Mouse (Mus musculus) kidney, adult 11 months (tissue): ENCODE results near the gene Tlr4.
A peak's percentile ranks its signal among the peaks of the same experiment; 100 is the strongest.

Source experiments
- DNase-seq: peaks from one replicate; pipeline ENCODE4 v3.0.0; 2022

Tlr4 gene

DNA sequence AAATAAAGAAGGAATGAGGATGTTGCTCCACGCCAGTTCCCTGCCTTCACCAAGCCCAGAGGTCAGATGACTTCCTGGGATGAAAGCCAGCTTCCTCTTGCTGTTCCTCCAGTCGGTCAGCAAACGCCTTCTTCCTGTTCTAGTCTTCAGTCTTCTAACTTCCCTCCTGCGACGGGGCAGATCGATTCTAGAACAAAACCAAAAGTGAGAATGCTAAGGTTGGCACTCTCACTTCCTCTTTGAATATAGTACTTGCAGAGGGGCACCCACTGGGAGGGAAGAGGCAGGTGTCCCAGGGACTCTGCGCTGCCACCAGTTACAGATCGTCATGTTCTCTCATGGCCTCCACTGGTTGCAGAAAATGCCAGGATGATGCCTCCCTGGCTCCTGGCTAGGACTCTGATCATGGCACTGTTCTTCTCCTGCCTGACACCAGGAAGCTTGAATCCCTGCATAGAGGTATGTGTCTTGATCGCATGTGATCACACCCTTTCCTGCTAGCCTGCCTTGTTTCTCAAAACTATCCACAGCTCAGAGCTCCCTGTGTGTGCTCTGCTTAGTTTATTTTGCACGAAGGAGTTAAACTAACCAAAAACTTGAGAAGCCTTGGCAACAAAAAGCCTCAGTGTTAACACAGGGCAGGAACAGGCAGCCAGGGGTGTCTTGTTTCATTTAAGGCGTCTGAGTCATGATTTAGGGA is at the start of gene Tlr4:
TSS of gene Tlr4 (plus strand) at position 122 of the 700 bp plus-strand sequence.
- DNase-seq, result peak; percentile 76

GRCm38 (mm10) chr4:66794283-66794682 is 33.1 kb upstream of the Tlr4 start:
- no peak for DNase-seq

GRCm38 (mm10) chr4:66796683-66797082 is 30.7 kb upstream of the Tlr4 start:
- DNase-seq, result no peak

GRCm38 (mm10) chr4:66804552-66805301 is 22.7 kb upstream of the Tlr4 start:
- no peak for DNase-seq

GRCm38 (mm10) chr4:66805747-66806146 is 21.6 kb upstream of the Tlr4 start:
- no peak for DNase-seq

GRCm38 (mm10) chr4:66816364-66817026 is 10.9 kb upstream of the Tlr4 start:
- DNase-seq, result no peak

DNA sequence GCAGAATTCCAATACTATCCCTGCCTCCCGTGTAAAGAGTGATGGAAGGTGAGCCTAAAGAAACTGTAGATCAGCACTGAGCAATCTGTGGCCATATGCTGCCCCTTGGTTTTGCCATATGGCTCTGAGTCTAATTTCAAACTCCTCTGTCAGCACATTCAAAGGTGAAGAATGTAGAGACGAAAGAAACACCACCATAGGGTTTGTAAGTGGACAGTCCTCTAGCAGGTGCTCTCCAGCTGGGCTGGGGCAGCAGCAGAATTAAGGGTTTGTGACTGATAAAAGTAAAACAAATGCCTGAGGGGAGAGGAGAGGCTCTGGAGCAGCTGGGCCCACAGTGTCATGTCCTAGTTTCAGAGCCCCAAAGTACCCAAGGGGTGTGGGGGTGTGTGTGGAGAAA is 6.2 kb upstream of the Tlr4 start:
- no peak for DNase-seq

- DNase-seq, result no peak
Observed at GRCm38 (mm10) chr4:66821764-66822163, 5.6 kb upstream of the Tlr4 start.

DNA sequence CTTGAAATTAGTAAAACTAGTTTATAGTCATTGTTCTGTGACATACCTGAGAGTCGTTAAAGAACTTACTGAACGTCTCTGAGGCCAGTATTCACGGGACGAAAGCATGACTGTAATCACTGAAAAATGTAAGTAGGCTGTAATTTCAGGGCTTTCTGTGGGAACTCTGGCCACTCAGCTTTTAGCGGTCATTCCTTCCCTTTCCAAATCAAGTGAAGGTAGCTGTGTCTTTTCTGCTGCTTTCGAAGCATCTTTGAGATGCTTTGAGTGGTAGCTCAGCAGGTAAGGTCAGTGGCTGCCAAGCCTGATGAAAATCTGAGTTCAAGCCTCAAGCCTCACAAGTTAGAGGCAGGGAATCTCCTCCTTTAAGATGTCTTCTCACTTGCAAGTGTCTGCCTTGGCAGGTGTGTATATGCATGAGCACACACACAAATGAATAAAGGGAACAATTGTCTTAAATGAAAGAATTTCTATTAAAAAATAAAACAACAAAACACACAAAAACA is 832 bp downstream of the Tlr4 start:
- DNase-seq, result no peak

- DNase-seq, result no peak
Observed at GRCm38 (mm10) chr4:66828686-66829085, 1.3 kb downstream of the Tlr4 start.

- DNase-seq, result no peak
Observed at GRCm38 (mm10) chr4:66838071-66838470, 10.7 kb downstream of the Tlr4 start.

DNA sequence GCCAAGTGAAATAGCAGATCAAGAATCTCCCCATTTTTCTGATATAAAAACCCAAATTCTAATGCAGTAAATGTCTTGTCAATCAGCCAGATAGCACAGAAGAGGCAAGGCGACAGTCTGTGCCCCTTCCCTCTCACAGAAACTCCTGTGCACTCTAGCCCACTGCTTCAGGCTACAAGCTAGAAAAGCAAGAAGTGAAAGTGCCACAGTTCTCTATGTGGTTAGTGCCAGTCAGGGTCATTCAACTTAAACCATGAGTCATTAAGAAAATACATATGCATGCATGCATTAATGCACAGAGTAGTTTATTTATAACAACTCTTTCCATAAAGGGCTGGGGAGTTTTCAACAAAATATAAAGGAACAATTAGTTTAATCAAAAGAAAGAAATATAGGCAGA is 15.9 kb downstream of the Tlr4 start:
- no peak for DNase-seq

GRCm38 (mm10) chr4:66852011-66852410 is 24.6 kb downstream of the Tlr4 start:
- peak; percentile 4 for DNase-seq

DNA sequence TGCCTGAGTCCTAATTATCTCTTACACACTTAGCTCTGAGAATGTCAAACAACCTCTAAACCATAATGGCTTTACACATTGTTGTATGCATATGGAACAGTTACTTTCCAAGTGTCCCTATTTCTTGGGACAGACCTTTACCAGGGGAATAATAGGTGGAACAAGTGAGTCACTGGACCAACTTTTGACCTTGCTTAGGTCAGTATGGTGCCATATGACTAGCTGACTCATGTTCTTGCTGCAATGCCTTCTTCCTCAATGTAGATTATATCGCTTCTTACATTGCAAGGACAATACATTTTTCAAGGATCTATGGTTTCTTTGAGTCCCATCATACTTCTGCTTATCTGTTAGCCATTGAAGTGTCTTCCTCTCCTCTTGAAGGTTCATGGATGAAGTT is 29.6 kb downstream of the Tlr4 start:
- DNase-seq, result no peak

DNA sequence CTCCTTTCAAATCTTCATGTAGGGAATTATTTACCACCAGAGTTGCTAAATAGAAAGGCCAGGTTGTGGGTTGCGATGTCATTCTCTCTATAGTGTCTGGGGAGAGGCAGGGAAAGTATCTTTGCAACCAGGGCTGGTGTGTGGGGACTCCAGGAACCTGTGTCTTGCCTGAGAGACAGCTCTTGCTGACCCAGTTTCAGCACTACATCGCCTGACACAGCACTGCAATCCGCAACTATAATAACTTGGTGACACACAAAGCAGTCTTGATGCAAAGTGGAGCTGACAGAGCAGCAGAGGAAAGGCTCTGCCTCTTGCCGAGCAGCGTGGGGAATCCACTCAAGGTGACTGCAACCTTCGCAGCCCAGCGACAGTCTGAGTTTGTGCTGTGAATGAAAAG is 42.5 kb downstream of the Tlr4 start:
- no peak for DNase-seq

DNA sequence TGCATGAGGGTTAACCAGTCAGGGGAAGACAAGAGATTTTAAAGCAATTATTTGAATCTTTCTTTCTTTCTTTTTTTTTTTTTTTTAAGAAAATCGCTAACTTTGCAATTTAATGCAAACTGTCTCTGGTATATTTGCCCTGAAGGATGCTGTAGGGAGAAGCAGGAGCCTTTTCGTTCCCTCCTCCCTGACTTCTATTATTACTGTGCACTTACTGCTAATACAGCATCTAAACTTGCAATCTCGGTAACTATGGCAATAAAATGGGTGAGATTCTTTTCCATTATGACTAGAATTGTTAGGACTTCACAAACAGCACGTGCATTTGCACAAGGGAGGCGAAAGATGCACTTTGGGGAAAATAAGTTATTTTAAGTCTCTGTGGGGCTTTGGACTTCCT is 44.6 kb downstream of the Tlr4 start:
- no peak for DNase-seq

GRCm38 (mm10) chr4:66873342-66873741 is 46.0 kb downstream of the Tlr4 start:
- DNase-seq, result no peak

DNA sequence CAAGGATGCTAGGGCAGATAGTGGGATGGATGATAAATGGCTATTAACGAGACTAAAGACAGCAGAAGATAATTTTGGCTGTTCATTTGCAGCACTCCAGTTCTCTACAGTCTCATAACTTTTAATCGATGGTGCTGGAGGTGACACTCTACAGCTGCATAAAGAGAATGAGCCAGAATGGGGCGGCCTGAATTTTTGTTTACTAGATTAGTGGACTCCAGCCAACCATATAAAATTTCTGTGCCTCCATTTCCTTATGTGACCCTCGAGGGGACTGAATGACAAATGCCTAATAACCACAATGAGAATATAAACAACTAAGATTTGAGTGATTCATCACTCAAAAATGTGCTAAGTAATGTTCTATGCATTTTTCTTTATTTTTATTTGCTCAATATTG is 48.4 kb downstream of the Tlr4 start:
- DNase-seq, result no peak

- no peak for DNase-seq
Observed at GRCm38 (mm10) chr4:66877609-66878008, 50.2 kb downstream of the Tlr4 start.

DNA sequence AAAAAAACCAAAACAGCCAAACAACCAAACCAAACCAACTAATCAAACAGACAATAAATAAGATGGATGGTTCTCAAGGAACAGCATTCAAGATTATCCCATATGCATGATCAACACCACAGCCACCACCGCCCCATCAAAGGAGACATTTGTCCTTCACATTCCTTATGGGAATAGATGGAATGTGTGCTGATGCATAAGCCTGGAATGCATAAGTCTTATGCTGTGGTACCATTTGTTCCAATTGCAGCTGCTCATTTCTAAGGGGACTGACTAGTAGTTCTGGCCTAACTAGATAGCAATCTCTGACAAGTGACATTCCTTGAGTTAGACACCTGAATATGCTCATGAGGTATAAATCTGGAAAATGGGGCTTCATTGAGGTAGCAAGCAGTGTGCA is 54.1 kb downstream of the Tlr4 start:
- no peak for DNase-seq

GRCm38 (mm10) chr4:66883264-66883663 is 55.9 kb downstream of the Tlr4 start:
- DNase-seq, result no peak

GRCm38 (mm10) chr4:66894547-66894946 is 67.2 kb downstream of the Tlr4 start:
- DNase-seq, result no peak

- DNase-seq, result no peak
Observed at GRCm38 (mm10) chr4:66894981-66895380, 67.6 kb downstream of the Tlr4 start.

GRCm38 (mm10) chr4:66900126-66900525 is 72.7 kb downstream of the Tlr4 start:
- DNase-seq, result no peak
